Mouse (Mus musculus): ENCODE measurements around the gene Ikzf3. TPM values are rescaled to one million over a fixed set of nuclear protein-coding genes. Genes with fewer than 3 reads are reported as not detected.

Gene Ikzf3
- polyA plus RNA-seq, 1 experiment from 2014 or later: 1.2 TPM

DNA sequence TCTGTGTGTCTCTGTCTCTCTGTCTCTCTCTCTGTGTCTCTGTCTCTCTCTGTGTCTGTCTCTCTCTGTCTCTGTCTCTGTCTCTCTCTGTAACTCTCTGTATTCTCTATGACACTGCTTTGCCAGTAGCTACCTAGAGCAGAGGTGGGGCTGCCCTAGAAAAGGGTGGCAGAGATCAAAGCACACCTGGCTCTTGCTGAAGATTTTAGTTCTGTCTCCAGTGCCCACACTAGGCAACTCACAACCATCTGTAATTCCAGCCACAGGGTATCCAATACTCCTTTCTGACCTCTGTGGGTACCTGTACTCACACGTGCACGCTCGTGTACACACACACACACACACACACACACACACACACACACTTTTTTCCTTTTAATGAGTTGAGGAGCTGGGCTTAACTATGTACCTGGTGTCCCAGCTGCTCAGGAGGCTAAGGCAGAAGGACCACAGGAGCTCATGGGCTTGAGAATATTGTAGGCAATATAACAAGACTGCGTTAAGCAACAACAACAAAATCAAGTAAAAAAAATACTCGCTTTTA, 50.6 kb downstream of the Ikzf3 start:
- Histone ChIP-seq H3K9me3 (no peaks in the 10 kb centered on the region), H3K4me3 (no peak overlapping the region), H3K36me3 (no peaks in the 10 kb centered on the region), H3K27ac (no peak overlapping the region), H3K4me1 (no peaks in the 10 kb centered on the region; the same call in 1 of the 2 replicates), H3K27me3 (no peaks in the 10 kb centered on the region), H3K4me2 (no peak overlapping the region), H3K9ac (no peak overlapping the region)
- ATAC-seq (ENCODE audit: borderline replicate concordance, extremely low read depth, low FRiP score, low TSS enrichment): no peak
- WGBS: 88% methylated on average over 5 of the region's 5 CpGs

DNA sequence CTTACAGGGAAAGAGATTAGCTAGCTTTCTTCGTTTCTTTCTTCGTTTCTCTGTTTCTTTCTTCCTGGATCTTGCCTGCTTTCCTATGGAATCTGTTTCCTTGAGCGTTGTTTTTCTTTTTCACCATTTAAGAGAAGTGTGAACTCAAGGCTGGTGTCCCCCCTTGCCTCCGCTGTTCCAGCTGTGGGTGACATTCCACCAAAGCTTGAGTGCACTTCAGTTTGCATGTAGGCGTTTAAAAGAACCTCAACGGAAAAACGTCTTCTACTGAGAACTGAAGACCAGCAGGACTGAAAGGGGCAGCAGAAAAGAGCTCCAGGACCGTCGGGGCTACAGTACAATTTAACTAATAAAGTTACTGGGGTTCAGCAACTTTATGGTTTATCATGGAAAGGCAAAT, 52.4 kb downstream of the Ikzf3 start:
- WGBS: 48% methylated on average over 9 of the region's 9 CpGs
- H3K4me2 ChIP-seq: no peak overlapping the region
- no peak for ATAC-seq (ENCODE audit: borderline replicate concordance, extremely low read depth, low FRiP score, low TSS enrichment)
- H3K9ac ChIP-seq: no peak overlapping the region
- H3K9me3 ChIP-seq: no peaks in the 10 kb centered on the region
- H3K4me3 ChIP-seq: no peak overlapping the region
- H3K4me1 ChIP-seq: no peaks in the 10 kb centered on the region; the same call in 1 of the 2 replicates
- no peaks in the 10 kb centered on the region for H3K27me3 ChIP-seq
- H3K27ac ChIP-seq: no peak overlapping the region
- no peaks in the 10 kb centered on the region for H3K36me3 ChIP-seq

DNA sequence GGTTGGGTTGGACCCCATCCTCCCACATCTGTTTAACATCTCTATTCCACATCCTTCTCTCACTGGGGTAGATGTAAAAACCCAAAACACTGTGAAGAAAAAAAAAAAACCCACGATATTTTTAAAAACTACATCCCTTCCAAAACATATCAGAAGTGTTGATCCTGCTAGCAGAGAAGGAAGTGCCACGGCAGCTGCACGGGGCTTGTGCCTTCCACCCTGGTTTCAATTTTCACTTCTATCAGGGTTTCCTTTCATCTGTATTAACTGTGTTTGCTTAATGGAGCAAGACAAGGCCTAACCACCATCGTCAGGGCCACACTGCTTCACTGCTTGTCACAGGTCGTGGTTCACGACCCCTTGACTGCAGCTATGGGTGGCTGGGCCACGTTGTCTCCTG, 52.9 kb downstream of the Ikzf3 start:
- Histone ChIP-seq H3K36me3 (no peaks in the 10 kb centered on the region), H3K9me3 (no peaks in the 10 kb centered on the region), H3K4me2 (no peak overlapping the region), H3K4me1 (no peaks in the 10 kb centered on the region; the same call in 1 of the 2 replicates), H3K9ac (no peak overlapping the region), H3K27me3 (no peaks in the 10 kb centered on the region), H3K27ac (no peak overlapping the region), H3K4me3 (no peak overlapping the region)
- no peak for ATAC-seq (ENCODE audit: borderline replicate concordance, extremely low read depth, low FRiP score, low TSS enrichment)
- WGBS: 13% methylated on average over 7 of the region's 7 CpGs

DNA sequence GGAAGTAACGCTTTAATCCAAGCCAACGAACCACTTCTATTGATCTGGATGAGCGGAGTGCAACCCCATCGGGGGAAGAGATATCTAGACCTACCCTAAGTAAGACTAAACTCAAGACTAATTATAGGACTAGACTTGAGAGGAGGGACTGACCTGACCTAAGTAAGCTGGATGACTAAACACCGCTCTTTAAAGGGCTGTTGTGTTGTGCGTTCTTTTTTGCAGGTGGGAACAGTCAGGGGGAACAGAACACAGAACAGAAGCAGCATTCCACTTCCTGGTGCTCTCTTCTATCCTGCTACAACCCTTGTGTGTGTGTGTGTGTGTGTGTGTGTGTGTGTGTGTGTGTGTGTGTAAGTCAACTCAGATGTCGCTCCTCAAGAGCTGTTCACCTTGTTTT, 54.3 kb downstream of the Ikzf3 start:
- no peak overlapping the region for H3K4me2 ChIP-seq
- WGBS: 86% methylated on average over 7 of the region's 7 CpGs
- no peaks in the 10 kb centered on the region for H3K36me3 ChIP-seq
- no peak overlapping the region for H3K4me3 ChIP-seq
- no peak overlapping the region for H3K27ac ChIP-seq
- H3K27me3 ChIP-seq: no peaks in the 10 kb centered on the region
- no peaks in the 10 kb centered on the region for H3K4me1 ChIP-seq
- ATAC-seq (ENCODE audit: borderline replicate concordance, extremely low read depth, low FRiP score, low TSS enrichment): no peak
- no peaks in the 10 kb centered on the region for H3K9me3 ChIP-seq
- H3K9ac ChIP-seq: no peak overlapping the region

DNA sequence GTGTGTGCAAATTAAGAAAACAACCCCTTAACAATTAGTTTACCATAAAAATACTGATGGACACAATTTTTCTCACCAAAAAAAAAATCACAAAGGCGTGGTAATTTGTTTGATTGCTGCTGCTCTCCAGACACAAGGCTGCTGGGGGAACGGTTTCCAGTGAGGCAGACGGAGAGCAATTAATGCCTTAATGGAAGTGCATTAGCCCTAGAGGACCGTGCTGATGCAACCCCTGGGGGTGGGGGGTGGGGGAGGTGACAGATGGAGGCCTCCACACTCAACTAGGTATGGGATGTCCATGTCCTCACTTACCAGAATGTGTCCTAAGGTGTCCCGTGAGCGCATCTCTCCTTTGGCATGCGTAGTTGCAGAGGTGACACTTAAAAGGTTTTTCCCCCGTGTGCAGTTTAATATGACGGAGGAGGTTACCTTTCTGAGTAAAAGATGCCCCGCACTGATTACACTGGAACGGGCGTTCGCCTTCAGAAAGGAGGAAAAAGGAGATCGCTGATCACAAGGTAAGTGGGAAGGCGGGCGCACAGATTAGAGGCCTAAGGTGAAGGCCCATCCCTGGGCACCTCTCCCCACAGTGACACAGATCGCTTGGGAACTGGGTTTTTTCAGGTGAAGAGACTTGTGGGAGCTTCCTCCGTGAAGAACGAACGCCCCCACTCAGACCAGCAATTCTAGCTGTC, 57.1 kb downstream of the Ikzf3 start:
- Histone ChIP-seq H3K4me3 (no peak overlapping the region), H3K27me3 (no peaks in the 10 kb centered on the region), H3K9me3 (no peaks in the 10 kb centered on the region), H3K27ac (no peak overlapping the region), H3K36me3 (no peaks in the 10 kb centered on the region), H3K4me1 (no peaks in the 10 kb centered on the region), H3K4me2 (no peak overlapping the region), H3K9ac (no peak overlapping the region)
- 73% methylated on average over 20 of the region's 20 CpGs for whole genome bisulfite sequencing
- no peak for ATAC-seq (ENCODE audit: borderline replicate concordance, extremely low read depth, low FRiP score, low TSS enrichment)

DNA sequence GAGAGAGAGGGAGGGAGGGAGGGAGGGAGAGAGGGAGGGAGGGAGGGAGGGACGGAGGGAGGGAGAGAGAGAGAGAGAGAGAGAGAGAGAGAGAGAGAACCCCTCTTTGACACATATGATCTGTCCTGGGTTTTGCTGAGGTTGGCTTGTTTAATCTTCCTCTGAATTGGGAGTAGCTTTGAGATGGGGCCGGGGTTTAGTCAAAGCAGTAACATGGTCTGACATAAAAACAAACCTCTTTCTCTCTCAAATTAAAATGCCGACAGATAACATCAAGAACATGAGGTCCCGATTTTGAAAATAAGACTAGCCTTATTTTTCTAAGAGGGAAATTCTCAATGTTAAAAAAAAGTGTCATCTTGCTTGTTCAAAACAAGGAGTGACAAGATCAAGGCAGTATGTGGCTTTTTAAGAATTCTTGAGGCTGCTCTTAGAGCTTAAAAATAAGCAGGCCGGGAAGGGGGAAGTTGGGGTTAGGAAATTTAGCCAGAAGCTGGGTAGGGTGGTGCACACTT, 58.2 kb downstream of the Ikzf3 start:
- Histone ChIP-seq H3K27ac (no peak overlapping the region), H3K27me3 (no peaks in the 10 kb centered on the region), H3K9me3 (no peaks in the 10 kb centered on the region), H3K4me1 (no peaks in the 10 kb centered on the region), H3K36me3 (no peaks in the 10 kb centered on the region), H3K4me2 (no peak overlapping the region), H3K4me3 (no peak overlapping the region), H3K9ac (no peak overlapping the region)
- WGBS: 72% methylated on average over 4 of the region's 5 CpGs
- no peak for ATAC-seq (ENCODE audit: borderline replicate concordance, extremely low read depth, low FRiP score, low TSS enrichment)

DNA sequence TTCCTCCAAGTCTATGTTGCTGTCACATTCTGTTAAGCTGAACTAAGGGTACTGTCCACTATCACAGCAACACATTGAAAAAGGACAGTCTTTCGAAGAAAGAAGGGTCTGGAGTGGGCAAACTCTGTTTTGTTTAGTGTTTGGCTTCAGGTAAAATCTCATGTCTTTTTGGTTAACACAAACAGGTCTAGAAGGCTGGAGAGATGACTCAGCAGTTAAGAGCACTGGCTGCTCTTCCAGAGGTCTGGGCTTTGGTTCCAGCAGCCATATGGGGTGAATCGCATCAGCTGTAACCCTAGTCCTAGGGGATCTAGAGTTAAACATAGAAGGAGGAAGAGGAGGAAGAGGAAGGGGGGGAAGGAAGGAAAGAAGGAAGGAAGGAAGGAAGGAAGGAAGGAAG, 60.1 kb downstream of the Ikzf3 start:
- Histone ChIP-seq H3K27me3 (no peaks in the 10 kb centered on the region), H3K36me3 (no peaks in the 10 kb centered on the region), H3K4me1 (no peaks in the 10 kb centered on the region), H3K4me2 (no peak overlapping the region), H3K4me3 (no peak overlapping the region), H3K9ac (no peak overlapping the region), H3K9me3 (no peaks in the 10 kb centered on the region), H3K27ac (no peak overlapping the region)
- no peak for ATAC-seq (ENCODE audit: borderline replicate concordance, extremely low read depth, low FRiP score, low TSS enrichment)
- 78% methylated on average over 2 of the region's 2 CpGs for WGBS

DNA sequence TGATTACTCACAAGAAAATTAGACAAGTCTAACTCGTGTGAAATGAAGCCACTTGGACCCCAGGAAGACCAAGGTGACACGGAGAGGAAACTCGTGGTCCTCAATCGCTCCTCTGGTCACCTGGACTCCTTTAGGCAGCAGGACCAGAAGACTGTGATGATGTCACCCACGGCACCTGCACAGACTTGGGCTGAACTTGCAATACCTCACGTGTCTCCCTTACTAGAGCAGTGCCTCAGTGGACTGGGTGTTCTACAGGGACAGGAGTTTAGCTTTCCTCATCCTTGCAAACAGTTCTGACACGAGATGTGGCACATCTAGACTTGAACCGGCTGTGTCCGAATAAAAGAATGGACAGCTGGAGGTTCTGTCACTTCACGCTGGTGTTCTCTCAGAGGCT, 63.8 kb downstream of the Ikzf3 start:
- Histone ChIP-seq H3K9me3 (no peaks in the 10 kb centered on the region), H3K27ac (no peak overlapping the region), H3K36me3 (no peaks in the 10 kb centered on the region), H3K4me1 (no peaks in the 10 kb centered on the region), H3K4me2 (no peak overlapping the region), H3K4me3 (no peak overlapping the region), H3K27me3 (no peaks in the 10 kb centered on the region), H3K9ac (no peak overlapping the region)
- ATAC-seq (ENCODE audit: borderline replicate concordance, extremely low read depth, low FRiP score, low TSS enrichment): no peak
- WGBS: 73% methylated on average over 10 of the region's 10 CpGs

DNA sequence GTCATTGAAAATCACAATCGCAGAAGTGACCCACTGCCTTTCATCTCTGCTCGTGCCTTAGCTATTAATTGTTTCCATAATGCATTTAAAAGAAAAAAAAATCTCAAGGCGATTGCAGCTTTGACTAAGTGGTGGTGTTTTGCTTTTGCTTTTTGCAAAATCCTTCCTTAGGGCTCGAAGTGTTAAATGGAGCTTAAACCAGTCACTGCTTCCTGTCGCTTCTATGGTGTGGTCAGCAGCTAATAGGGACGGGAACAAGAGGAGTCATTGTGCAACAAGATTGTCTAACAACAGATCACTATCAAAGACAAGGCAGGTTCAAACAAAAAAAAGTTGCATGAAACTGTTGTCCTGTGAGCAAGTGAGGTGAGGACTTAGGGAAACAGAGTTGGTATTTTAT, 64.6 kb downstream of the Ikzf3 start:
- Histone ChIP-seq H3K9me3 (no peaks in the 10 kb centered on the region), H3K9ac (no peak overlapping the region), H3K27ac (no peak overlapping the region), H3K27me3 (no peaks in the 10 kb centered on the region), H3K4me3 (no peak overlapping the region), H3K36me3 (no peaks in the 10 kb centered on the region), H3K4me2 (no peak overlapping the region), H3K4me1 (no peaks in the 10 kb centered on the region)
- no peak for ATAC-seq (ENCODE audit: borderline replicate concordance, extremely low read depth, low FRiP score, low TSS enrichment)
- WGBS: 51% methylated on average over 6 of the region's 6 CpGs

DNA sequence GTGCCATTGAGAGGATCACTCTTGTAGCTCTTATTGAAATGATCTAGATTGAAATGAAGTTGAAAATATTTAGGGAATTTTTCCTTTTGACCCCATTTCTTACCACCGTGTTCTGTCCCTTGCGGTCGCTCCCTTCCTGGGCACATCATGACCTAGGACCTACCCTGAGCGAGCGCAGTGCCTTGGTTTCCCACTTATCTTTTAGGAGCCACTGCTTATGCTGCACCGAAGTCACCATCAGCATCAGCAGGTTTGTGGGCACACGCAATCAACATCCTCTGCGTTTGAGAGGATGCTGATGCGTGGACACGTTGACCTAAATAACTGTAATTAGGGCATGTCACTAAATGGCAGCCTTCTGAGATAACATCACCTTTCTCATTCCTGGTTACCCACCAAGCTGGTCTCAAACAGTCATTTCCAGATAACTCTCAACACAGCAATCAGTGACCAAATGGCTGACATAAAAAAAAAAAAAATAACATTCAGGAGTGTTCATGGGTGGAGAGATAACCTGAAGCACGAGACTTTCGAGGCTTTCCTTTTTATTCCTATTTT, 65.8 kb downstream of the Ikzf3 start:
- Histone ChIP-seq H3K4me1 (no peaks in the 10 kb centered on the region), H3K9ac (no peak overlapping the region), H3K27ac (no peak overlapping the region), H3K27me3 (no peaks in the 10 kb centered on the region), H3K4me3 (no peak overlapping the region), H3K4me2 (no peak overlapping the region), H3K36me3 (no peaks in the 10 kb centered on the region), H3K9me3 (no peaks in the 10 kb centered on the region)
- WGBS: 81% methylated on average over 12 of the region's 12 CpGs
- no peak for ATAC-seq (ENCODE audit: borderline replicate concordance, extremely low read depth, low FRiP score, low TSS enrichment)

DNA sequence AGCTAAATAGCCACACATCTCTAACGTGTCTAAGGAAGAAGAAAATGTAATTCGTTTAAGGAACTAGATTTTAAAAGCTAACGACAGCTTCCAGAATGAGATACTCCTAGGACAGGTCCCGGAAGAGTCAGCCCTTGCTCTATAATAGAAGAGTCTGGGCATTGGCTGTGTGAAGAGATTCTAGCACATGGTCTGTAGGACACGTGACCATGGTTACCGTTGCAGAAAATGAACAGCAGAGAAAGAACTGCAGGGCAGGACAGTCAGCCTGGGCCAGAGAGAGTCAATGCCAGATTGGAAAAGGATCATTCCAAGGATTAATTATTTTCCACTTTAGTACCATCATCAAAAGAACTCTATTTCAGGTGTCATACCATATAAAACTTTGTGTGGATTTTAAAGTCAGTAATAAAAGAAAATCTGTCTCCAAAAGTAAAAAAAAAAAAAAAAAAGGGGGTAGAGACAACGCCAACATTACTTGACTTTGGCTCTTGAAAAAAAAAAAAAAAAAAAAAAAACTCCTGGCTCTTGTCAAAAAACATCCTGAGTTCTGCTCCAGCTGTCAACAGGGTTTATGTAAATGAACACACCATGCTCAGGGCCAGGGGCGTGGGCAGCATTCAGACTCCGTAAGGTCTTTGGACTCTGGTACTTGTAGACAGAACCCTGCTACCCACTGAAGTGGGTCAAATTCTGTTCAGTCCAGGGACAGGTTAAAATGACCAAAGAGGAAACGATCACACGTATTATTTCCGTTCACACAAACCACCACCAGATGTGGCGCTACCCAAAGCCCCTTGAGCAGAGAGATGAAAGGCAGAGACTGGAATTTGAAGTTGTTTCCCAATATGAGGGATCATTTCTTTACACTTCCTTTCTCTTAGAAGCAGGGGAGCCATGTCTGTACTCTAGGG, 66.5 kb downstream of the Ikzf3 start:
- H3K9me3 ChIP-seq: no peaks in the 10 kb centered on the region
- no peak for ATAC-seq (ENCODE audit: borderline replicate concordance, extremely low read depth, low FRiP score, low TSS enrichment)
- 72% methylated on average over 13 of the region's 13 CpGs for WGBS

More for the DNA sequence above, 66.5 kb downstream of the Ikzf3 start:
- no peak overlapping the region for H3K27ac ChIP-seq
- H3K36me3 ChIP-seq: no peaks in the 10 kb centered on the region
- no peaks in the 10 kb centered on the region for H3K27me3 ChIP-seq
- no peak overlapping the region for H3K4me3 ChIP-seq
- no peak overlapping the region for H3K4me2 ChIP-seq
- no peaks in the 10 kb centered on the region for H3K4me1 ChIP-seq
- no peak overlapping the region for H3K9ac ChIP-seq
